Mouse (Mus musculus) bone marrow, adult 2 months (tissue): ENCODE results near the gene Ptma.

Source experiments
- CTCF ChIP-seq: fragments of 200-500 bp; IDR thresholded peaks from 2 replicates; pipeline ENCODE4 v1.5.1; 2011; ENCODE audit warnings: low read length, control low read depth; ENCODE audit not compliant: control insufficient read depth, insufficient read depth
- POLR2A ChIP-seq: fragments of 200-500 bp; IDR thresholded peaks from 2 replicates; pipeline ENCODE4 v1.6.1; 2011; ENCODE audit warnings: low read depth, mild to moderate bottlenecking, control low read depth, low read length, borderline replicate concordance; ENCODE audit not compliant: control insufficient read depth

- no peak for TF ChIP-seq CTCF
- peak; percentile 99 for TF ChIP-seq POLR2A
Observed at GRCm38 (mm10) chr1:86487295-86487907, 39.1 kb upstream of the Ptma start.
